Mouse (Mus musculus) kidney, adult 2 months (tissue): Measurements from ENCODE around the gene Spop.

Experiments
- CTCF ChIP-seq: fragments of 200-500 bp; conservative IDR thresholded peaks from 2 replicates; pipeline ENCODE4 v1.5.1; 2011; ENCODE audit warnings: low read depth, mild to moderate bottlenecking, control low read depth, low read length, moderate library complexity, mixed read lengths; ENCODE audit not compliant: insufficient read depth, insufficient read length
- POLR2A ChIP-seq: fragments of 200-500 bp; IDR thresholded peaks from one replicate; pipeline ENCODE4 v1.6.1; 2011; ENCODE audit warnings: low read depth, low read length, control low read depth

DNA sequence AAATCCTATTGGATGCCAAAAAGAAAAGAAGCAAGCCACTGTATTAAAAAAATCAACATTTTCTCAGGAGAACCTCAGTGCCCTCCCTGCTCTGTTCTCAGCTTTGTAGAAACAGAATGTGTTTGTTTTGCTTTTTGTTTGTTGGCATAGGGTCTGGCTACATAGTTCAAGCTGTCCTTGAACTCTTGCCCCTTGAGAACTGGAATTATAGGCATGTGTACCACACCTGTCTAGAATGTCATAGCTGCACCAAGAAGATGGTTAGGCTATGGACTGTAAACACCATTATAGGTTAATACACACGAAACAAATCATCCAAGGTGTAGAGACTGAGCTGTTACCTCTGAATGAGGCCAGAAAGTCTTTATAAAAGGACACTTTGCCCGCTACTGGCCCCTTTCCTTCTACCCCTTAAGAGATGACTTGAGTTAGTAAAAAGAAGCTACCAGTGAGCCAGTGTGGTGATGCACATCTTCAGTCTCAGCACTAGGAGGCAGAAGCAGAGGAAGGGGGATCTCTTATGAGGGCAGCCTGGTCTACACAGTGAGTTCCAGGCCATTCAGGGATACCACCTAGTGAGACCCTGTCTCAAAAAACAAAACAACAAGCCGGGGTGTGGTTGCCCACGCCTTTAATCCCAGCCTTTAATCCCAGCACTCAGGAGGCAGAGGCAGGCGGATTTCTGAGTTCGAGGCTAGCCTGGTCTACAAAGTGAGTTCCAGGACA is 32.9 kb downstream of the Spop start:
- no peak for TF ChIP-seq CTCF
- TF ChIP-seq POLR2A = no peak
